Mouse (Mus musculus) c-Kit-positive CD71-negative TER-119-negative erythroid progenitor cells, embryonic 14.5 days (primary cell): Measurements from ENCODE around the gene Gnl3.

Experiments
- DNase-seq: peaks from one replicate; pipeline ENCODE4 v3.0.0-alpha.2; 2013; ENCODE audit warnings: low read depth

The Gnl3 gene

GRCm38 (mm10) chr14:31018860-31019291 is at the start of gene Gnl3, which contains the start of gene Pbrm1:
Gnl3 (minus strand) TSS chr14:31019152.
Pbrm1 (plus strand) TSS chr14:31019138.
- peak; percentile 86 for DNase-seq

- DNase-seq, result no peak
These were observed 43.3 kb upstream of the Gnl3 start for GRCm38 (mm10) chr14:31062277-31062676.

GRCm38 (mm10) chr14:31045817-31046216 is 26.9 kb upstream of the Gnl3 start:
- peak; percentile 6 for DNase-seq

GRCm38 (mm10) chr14:31045296-31045695 is 26.3 kb upstream of the Gnl3 start:
- DNase-seq, result no peak

GRCm38 (mm10) chr14:31025785-31026184 is 6.8 kb upstream of the Gnl3 start:
- DNase-seq, result no peak

- DNase-seq, result no peak
These were observed 3.6 kb upstream of the Gnl3 start for GRCm38 (mm10) chr14:31022579-31022978.

- DNase-seq, result peak; percentile 60
These were observed 616 bp upstream of the Gnl3 start for GRCm38 (mm10) chr14:31019331-31020205.

GRCm38 (mm10) chr14:31017854-31018253 is 1.1 kb downstream of the Gnl3 start:
- no peak for DNase-seq

- DNase-seq, result no peak
These were observed 2.9 kb downstream of the Gnl3 start for GRCm38 (mm10) chr14:31016063-31016462.

GRCm38 (mm10) chr14:31013928-31014327 is 5.0 kb downstream of the Gnl3 start:
- DNase-seq, result no peak

GRCm38 (mm10) chr14:31011588-31011987 is 7.4 kb downstream of the Gnl3 start:
- no peak for DNase-seq

- DNase-seq, result no peak
These were observed 12.2 kb downstream of the Gnl3 start for GRCm38 (mm10) chr14:31006779-31007178.

GRCm38 (mm10) chr14:31004527-31004926 is 14.4 kb downstream of the Gnl3 start:
- DNase-seq, result no peak

- no peak for DNase-seq
These were observed 17.4 kb downstream of the Gnl3 start, which contains the start of the genes Glt8d1 and Spcs1 for GRCm38 (mm10) chr14:31001307-31002205. Glt8d1 (plus strand) TSS chr14:31001400. Spcs1 (minus strand) TSS chr14:31001672.

- no peak for DNase-seq
These were observed 18.1 kb downstream of the Gnl3 start for GRCm38 (mm10) chr14:31000816-31001306.

- no peak for DNase-seq
These were observed 18.6 kb downstream of the Gnl3 start for GRCm38 (mm10) chr14:31000356-31000755.

GRCm38 (mm10) chr14:30996417-30996816 is 22.5 kb downstream of the Gnl3 start:
- DNase-seq, result no peak

GRCm38 (mm10) chr14:30976222-30976621 is 42.7 kb downstream of the Gnl3 start:
- DNase-seq, result no peak

- DNase-seq, result no peak
These were observed 44.7 kb downstream of the Gnl3 start for GRCm38 (mm10) chr14:30974204-30974603.
